Comparison of ENCODE assay signal across 36 mouse cellular contexts in the genomic region with DNA sequence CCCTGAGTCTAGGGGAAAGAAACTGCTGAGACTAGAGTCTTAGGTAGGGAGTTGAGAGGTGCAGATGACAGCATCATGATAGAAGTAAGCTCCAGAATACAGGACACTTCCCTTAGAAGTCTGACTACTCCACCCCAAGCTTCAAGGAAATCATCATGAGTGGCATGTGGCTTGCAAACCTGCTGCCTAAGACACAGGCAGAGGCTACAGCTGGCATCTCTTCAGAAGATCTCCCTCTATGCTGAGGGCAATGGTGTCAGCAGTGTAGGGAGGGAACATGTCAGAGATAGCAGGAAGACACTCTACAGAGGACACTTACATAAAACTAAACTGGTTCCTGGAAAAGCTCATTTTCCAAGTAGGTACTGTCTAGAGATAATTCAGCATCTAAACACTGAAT. TPM values are rescaled to one million over a fixed set of nuclear protein-coding genes. Genes with fewer than 3 reads are reported as not detected.
"Had no signal": no experiment of that assay in that cellular context is flagged by ENCODE, and none has a peak within 500 bp of the region (broad histone marks: within the 10 kb centered on the region; RNA-seq: fewer than 3 reads in every experiment).

No protein-coding gene starts in this region.

- H3K9ac ChIP-seq: heart, embryonic 12.5 days; heart, embryonic 13.5 days; heart, embryonic 15.5 days; hindbrain, embryonic 12.5 days; hindbrain, embryonic 13.5 days; hindbrain, embryonic 14.5 days; hindbrain, embryonic 15.5 days; intestine, embryonic 15.5 days; kidney, embryonic 15.5 days had no signal

- H3K9me3 ChIP-seq: heart, embryonic 10.5 days; heart, embryonic 12.5 days; heart, embryonic 13.5 days; heart, embryonic 15.5 days; hindbrain, embryonic 10.5 days; hindbrain, embryonic 12.5 days; hindbrain, embryonic 13.5 days; hindbrain, embryonic 15.5 days; intestine, embryonic 15.5 days; kidney, embryonic 15.5 days had no signal

- H3K4me1 ChIP-seq: heart, embryonic 10.5 days; heart, embryonic 12.5 days; heart, embryonic 13.5 days; heart, embryonic 15.5 days; hindbrain, embryonic 10.5 days; hindbrain, embryonic 12.5 days; hindbrain, embryonic 13.5 days; hindbrain, embryonic 15.5 days; intestine, embryonic 15.5 days; kidney, embryonic 15.5 days had no signal

- H3K27me3 ChIP-seq: heart, embryonic 12.5 days; heart, embryonic 13.5 days; heart, embryonic 15.5 days; hindbrain, embryonic 12.5 days; hindbrain, embryonic 13.5 days; hindbrain, embryonic 15.5 days; intestine, embryonic 15.5 days; kidney, embryonic 15.5 days had no signal

- H3K27ac ChIP-seq: heart, embryonic 10.5 days; heart, embryonic 13.5 days; heart, embryonic 15.5 days; hindbrain, embryonic 10.5 days; hindbrain, embryonic 12.5 days; hindbrain, embryonic 13.5 days; hindbrain, embryonic 14.5 days; hindbrain, embryonic 15.5 days; hindbrain, postnatal 0 days; intestine, embryonic 15.5 days; kidney, embryonic 15.5 days; kidney, postnatal 0 days; layer of hippocampus, adult 2 months had no signal

- H3K36me3 ChIP-seq: heart, embryonic 10.5 days; heart, embryonic 12.5 days; heart, embryonic 13.5 days; heart, embryonic 15.5 days; hindbrain, embryonic 10.5 days; hindbrain, embryonic 12.5 days; hindbrain, embryonic 13.5 days; hindbrain, embryonic 15.5 days; intestine, embryonic 15.5 days; kidney, embryonic 15.5 days had no signal

- DNase-seq: heart, postnatal 10 days; heart, postnatal 14 days; heart, postnatal 36 days; heart, postnatal 4 days; kidney, adult 11 months; kidney, adult 18-20 months; kidney, adult 2 months; kidney, adult 8-10 months; kidney, adult 9 months; kidney, postnatal 10 days; kidney, postnatal 14 days; kidney, postnatal 25 days; kidney, postnatal 36 days; kidney, postnatal 4 days; layer of hippocampus, adult 9-11 months; layer of hippocampus, postnatal 36 days had no signal

- H3K4me2 ChIP-seq: heart, embryonic 11.5 days; heart, embryonic 12.5 days; heart, embryonic 13.5 days; heart, embryonic 15.5 days; hindbrain, embryonic 12.5 days; hindbrain, embryonic 13.5 days; hindbrain, embryonic 14.5 days; hindbrain, embryonic 15.5 days; intestine, embryonic 15.5 days; kidney, embryonic 15.5 days had no signal

- ATAC-seq: hindbrain, embryonic 16.5 days; hindbrain, postnatal 0 days; inflammation-experienced regulatory T-cells, adult 6 months; intestine, embryonic 15.5 days; intestine, embryonic 16.5 days; intestine, postnatal 0 days had no signal

- H3K4me3 ChIP-seq: heart, embryonic 10.5 days; heart, embryonic 12.5 days; heart, embryonic 13.5 days; heart, embryonic 15.5 days; hindbrain, embryonic 10.5 days; hindbrain, embryonic 12.5 days; hindbrain, embryonic 13.5 days; hindbrain, embryonic 15.5 days; intestine, embryonic 15.5 days; kidney, embryonic 15.5 days; layer of hippocampus, adult 2 months had no signal

RNA-seq across cellular contexts. Expression of a gene that starts 27.1 kb away (rescaled TPM):
- polyA plus RNA-seq: heart, embryonic 10.5 days; heart, embryonic 11.5 days; heart, embryonic 12.5 days; heart, embryonic 13.5 days; heart, postnatal 0 days; hindbrain, embryonic 12.5 days; hindbrain, embryonic 13.5 days; hindbrain, embryonic 14.5 days; hindbrain, embryonic 15.5 days; hindbrain, embryonic 16.5 days; inflammation-experienced regulatory T-cells, adult 6 months had no signal
